Mouse (Mus musculus): ENCODE measurements around the gene Dync1li1.

DNA sequence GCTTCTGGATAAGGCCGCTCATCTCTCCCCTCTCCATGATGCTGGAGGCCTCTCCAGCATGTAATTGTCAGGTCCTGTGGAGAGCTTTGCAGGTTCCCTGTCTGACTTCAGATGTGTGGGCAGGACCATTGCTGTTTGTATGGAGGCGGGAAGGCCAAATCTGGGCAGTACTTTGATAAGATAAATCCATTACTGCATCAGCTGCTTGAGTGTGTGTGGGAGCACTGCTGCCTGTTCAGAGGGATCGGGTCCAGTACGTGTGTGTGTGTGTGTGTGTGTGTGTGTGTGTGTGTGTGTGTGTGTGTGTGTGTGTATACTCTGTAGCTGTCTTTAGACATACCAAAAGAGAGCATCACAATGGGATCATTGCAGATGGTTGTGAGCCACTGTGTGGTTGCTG lies 56.6 kb downstream of the Dync1li1 start:
- TF ChIP-seq EP300 (IDR thresholded peaks at IDR 0.05; ENCODE audit: low read depth) (no peak), CTCF (IDR thresholded peaks at IDR 0.05; ENCODE audit: low read depth) (no peak)
